Mouse (Mus musculus) thymus, postnatal 36 days (tissue): ENCODE data around the gene Prkag3.

Source experiments
- DNase-seq, 2 experiments: peaks; one replicate each; pipeline ENCODE4 v3.0.0; 2022; ENCODE audit warnings: mixed read lengths in 2 of 2

The Prkag3 gene

GRCm38 (mm10) chr1:74748643-74749271, at the start of gene Prkag3:
TSS of gene Prkag3 (minus strand) at chr1:74749221.
- DNase-seq, result peak; percentile 52 to 53

GRCm38 (mm10) chr1:74797459-74797858, 48.4 kb upstream of the Prkag3 start:
- no peak for DNase-seq

DNA sequence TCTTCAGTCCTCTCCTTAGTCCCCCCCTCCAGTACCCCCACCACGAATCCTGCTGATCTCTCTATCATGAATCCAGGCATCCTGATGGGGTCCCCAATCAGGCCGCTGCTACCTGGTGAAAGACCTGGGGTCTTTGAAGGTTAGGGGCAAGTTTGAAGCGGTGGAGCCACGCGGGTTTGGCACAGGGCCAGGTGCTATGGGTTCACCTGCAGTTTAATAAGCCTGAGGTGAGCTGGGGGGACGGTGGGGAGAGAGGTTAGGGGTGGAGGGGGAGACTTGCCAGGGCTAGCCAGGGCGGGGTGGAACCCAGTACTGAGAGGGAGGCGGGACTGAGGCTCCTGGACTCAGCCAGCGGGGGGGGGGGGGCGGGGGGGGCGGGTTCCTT, 46.1 kb upstream of the Prkag3 start:
- DNase-seq, result no peak

GRCm38 (mm10) chr1:74794487-74795144, 45.6 kb upstream of the Prkag3 start:
- no peak for DNase-seq

- no peak for DNase-seq
These were observed 44.0 kb upstream of the Prkag3 start for GRCm38 (mm10) chr1:74792831-74793660.

GRCm38 (mm10) chr1:74791249-74791648, 42.2 kb upstream of the Prkag3 start, which contains the start of gene Wnt10a:
TSS of gene Wnt10a (plus strand) at chr1:74791516.
- no peak for DNase-seq

DNA sequence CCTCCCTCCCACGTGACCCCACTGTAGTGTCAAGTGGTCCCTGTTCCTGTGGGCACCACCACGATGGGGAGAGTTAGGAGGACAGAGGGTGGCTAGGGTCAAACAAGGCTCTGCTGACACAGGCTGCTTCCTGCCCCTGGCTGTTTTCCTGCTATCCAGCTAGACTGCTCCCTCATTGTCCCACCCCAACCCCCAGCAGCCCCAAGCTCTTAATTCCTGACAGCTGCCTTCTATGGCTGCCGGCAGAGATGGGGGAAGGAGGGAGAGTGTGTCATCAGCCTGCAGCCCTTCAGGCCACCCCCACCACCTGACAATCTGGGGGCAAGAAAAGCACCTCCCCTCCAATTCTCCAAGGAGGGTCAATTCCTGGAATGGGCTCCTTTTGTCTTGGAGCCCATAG, 41.1 kb upstream of the Prkag3 start:
- DNase-seq, result no peak

DNA sequence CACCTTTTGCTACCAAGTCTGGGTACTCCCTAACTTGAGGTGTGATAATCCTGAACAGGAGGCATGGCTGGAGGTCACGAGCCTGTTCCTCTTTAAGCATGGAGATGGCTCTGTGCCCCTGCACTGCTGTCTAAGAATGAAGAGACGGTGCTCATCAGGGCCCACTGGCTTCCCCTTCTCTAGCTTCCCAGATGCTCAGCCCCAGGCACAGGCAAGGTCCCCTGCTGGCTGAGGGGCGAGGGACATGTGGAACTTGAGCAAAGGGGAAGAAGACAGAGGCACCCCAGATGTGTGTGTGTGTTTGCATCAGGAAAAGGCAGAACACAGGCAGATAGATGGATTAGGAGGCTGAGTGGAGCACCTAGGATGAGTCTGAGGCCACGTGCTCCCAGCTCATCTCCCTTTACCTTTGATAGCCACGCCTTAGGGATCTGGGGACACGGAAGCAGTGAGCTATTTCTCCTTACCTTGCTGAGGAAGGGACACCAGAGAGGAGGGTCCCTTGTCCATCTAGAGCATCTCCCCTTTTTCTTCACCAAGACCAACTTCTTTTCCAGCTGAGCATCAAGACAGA, 39.7 kb upstream of the Prkag3 start:
- no peak for DNase-seq

GRCm38 (mm10) chr1:74787846-74788245, 38.8 kb upstream of the Prkag3 start:
- DNase-seq, result peak; percentile 58 to 67

DNA sequence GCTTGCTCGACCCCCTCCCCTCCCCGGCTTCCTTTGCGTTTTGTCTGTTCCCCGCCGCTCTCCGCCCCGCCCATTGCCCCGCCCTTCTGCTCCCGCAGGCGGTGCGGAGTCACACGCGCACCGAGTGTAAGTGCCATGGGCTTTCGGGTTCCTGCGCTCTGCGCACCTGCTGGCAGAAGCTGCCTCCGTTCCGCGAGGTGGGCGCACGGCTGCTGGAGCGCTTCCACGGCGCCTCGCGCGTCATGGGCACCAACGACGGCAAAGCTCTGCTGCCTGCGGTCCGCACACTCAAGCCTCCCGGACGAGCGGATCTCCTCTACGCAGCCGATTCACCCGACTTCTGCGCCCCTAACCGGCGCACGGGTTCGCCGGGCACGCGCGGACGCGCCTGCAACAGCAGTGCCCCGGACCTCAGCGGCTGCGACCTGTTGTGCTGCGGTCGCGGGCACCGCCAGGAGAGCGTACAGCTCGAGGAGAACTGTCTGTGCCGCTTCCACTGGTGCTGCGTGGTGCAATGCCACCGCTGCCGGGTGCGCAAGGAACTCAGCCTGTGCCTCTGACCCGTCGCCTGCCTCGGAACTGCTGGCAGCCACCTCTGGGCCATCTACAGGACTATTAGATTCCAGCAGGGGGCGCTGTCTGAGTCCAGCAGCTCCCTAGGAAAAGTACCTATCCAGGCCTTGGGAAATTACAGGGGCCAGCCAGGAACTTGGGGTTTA, 35.2 kb upstream of the Prkag3 start:
- DNase-seq, result peak in 1 of 2 experiments; percentile 21

- DNase-seq, result no peak
These were observed 34.5 kb upstream of the Prkag3 start for GRCm38 (mm10) chr1:74783554-74783953.

- no peak for DNase-seq
These were observed 33.0 kb upstream of the Prkag3 start for GRCm38 (mm10) chr1:74782045-74782444.

GRCm38 (mm10) chr1:74778934-74779486, 30.0 kb upstream of the Prkag3 start:
- DNase-seq, result no peak

DNA sequence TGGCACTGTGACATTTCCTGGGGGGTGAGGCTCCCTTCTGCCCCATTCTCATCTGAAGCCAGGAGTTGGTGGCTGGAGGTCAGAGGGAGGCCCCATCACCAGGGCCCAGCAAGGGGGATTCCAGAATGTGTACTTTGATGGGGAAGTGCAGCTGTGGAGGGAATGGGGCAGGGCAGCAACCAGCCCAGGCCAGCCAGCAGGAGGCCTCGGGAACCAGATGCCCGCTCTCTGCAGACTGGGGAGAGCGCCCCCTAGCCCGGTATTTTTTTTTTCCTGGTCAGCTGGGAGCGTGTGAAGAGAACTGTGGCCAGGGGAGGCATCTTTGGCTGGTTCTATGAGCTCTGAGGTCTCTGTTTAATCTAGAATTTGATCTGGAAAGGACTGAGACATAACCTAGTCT, 26.8 kb upstream of the Prkag3 start:
- no peak for DNase-seq

DNA sequence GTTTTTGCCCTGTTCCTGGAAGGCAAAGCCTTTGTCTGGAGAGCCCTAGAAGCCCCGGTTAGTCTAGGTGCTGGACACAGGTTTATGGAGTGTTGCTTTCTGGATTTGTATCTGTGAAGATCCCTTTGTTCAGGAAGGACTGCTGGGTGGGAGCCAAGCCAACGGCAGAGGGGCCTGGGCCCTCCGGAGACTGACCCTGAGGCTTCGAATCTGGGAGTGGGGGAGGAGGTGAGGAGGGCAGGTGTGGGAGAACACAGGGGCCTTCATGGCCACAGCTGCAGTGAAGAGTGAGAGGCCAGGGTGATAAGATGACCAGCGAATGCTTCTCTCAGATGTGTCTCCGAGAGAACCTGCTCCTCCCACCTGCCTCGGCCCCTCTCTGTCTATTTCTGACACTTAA, 25.0 kb upstream of the Prkag3 start:
- DNase-seq, result no peak

DNA sequence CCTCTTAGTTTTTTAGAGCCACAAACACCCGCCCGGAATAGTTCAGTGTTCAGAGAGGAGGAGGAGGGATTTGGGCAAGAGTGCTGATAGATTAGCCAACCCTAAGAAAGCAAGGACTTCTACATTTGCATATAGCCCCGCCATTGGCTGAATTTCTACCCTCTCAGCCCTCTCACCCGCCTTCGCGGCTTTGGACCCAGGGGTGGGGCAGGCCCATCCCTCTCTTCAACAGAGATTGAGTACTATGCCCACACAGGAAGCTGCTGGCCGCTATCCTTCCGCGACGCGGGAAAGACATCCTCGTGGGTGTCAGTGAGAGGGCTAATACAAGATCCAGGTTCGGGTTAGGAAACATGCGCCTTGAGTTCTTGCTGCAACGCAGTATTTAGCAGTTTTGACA, 24.1 kb upstream of the Prkag3 start:
- peak; percentile 55 to 64 for DNase-seq

GRCm38 (mm10) chr1:74771931-74772620, 23.1 kb upstream of the Prkag3 start:
- DNase-seq, result no peak

- DNase-seq, result no peak
These were observed 22.7 kb upstream of the Prkag3 start, which contains the start of gene Wnt6 for GRCm38 (mm10) chr1:74771845-74771930. TSS of gene Wnt6 (plus strand) at chr1:74771892.

GRCm38 (mm10) chr1:74771467-74771844, 22.4 kb upstream of the Prkag3 start:
- DNase-seq, result no peak

- no peak for DNase-seq
These were observed 21.9 kb upstream of the Prkag3 start for GRCm38 (mm10) chr1:74770727-74771466.

DNA sequence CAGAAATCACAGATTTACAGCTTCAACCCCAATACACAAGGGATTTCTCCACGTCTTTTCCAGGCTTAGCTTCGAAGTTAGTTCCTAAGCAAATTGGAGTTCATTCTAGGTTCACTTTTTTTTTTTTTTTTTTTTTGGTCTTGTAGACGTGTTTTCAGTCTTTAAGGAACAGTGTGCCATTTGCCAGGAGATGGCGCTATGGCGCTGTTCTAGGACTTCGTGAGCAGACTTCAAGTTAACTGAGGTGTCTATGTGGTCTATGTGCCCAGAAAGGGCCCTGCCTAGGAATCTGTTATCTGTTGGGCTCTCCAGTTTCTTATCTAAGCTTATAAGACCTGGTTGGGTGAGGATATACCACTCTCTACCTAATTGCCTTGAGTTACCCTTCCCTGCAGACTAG, 14.1 kb upstream of the Prkag3 start:
- peak; percentile 59 to 60 for DNase-seq

DNA sequence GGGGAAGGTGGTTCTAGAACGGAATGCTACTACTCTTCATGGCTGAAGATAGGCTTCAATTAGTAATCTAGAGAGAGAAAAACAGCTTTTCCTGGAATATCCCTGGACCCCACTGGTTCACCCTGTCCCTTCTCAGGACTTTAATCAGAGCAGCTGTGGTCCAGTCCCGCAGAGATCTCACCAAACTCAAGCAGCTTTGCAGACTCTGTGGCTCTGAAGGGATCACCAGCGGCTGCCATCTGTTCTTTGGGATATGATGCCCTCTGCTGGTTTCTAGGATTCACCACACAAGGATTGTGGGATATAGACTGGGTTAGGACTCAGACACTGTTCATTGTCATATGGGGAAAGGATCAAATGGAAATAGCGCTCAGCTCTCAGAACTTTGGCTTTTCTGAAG, 10.8 kb upstream of the Prkag3 start:
- DNase-seq, result no peak
